Mouse (Mus musculus) neural tube, embryonic 10.5 days (tissue): ENCODE results near the gene Fap.

ENCODE experiments used
- DNase-seq: peaks from one replicate; pipeline ENCODE4 v3.0.0-alpha.2; 2017; ENCODE audit warnings: low spot score; ENCODE audit errors: extremely low spot score

Gene Fap

GRCm38 (mm10) chr2:62531065-62531464 is 42.8 kb downstream of the Fap start:
- no peak for DNase-seq

GRCm38 (mm10) chr2:62526399-62526798 is 47.5 kb downstream of the Fap start:
- DNase-seq = no peak

- DNase-seq = no peak
These were observed 56.1 kb downstream of the Fap start for GRCm38 (mm10) chr2:62517790-62518189.

- DNase-seq = no peak
These were observed 59.4 kb downstream of the Fap start for GRCm38 (mm10) chr2:62514477-62514876.

- no peak for DNase-seq
These were observed 60.4 kb downstream of the Fap start for GRCm38 (mm10) chr2:62513477-62513876.

GRCm38 (mm10) chr2:62507130-62507529 is 66.7 kb downstream of the Fap start:
- no peak for DNase-seq

- no peak for DNase-seq
These were observed 67.4 kb downstream of the Fap start for GRCm38 (mm10) chr2:62506441-62506840.

GRCm38 (mm10) chr2:62504269-62504796 is 69.5 kb downstream of the Fap start:
- no peak for DNase-seq

GRCm38 (mm10) chr2:62503326-62503725 is 70.5 kb downstream of the Fap start:
- DNase-seq = no peak

GRCm38 (mm10) chr2:62502516-62502915 is 71.4 kb downstream of the Fap start:
- DNase-seq = no peak

GRCm38 (mm10) chr2:62498821-62499220 is 75.1 kb downstream of the Fap start:
- DNase-seq = no peak

- DNase-seq = no peak
These were observed 75.8 kb downstream of the Fap start for GRCm38 (mm10) chr2:62498086-62498485.

- no peak for DNase-seq
These were observed 76.4 kb downstream of the Fap start for GRCm38 (mm10) chr2:62497333-62498002.

GRCm38 (mm10) chr2:62495407-62495806 is 78.5 kb downstream of the Fap start:
- DNase-seq = no peak

GRCm38 (mm10) chr2:62489832-62490231 is 84.0 kb downstream of the Fap start:
- DNase-seq = no peak

GRCm38 (mm10) chr2:62484906-62485305 is 89.0 kb downstream of the Fap start:
- no peak for DNase-seq

GRCm38 (mm10) chr2:62483550-62483949 is 90.3 kb downstream of the Fap start, which contains the start of gene Gcg:
Gcg (minus strand) TSS chr2:62483650.
- DNase-seq = no peak

GRCm38 (mm10) chr2:62480285-62481198 is 93.3 kb downstream of the Fap start:
- no peak for DNase-seq

- DNase-seq = no peak
These were observed 104.3 kb downstream of the Fap start for GRCm38 (mm10) chr2:62469551-62469950.

GRCm38 (mm10) chr2:62463287-62463686 is 110.6 kb downstream of the Fap start:
- DNase-seq = no peak

GRCm38 (mm10) chr2:62462174-62462573 is 111.7 kb downstream of the Fap start:
- DNase-seq = no peak

GRCm38 (mm10) chr2:62460815-62461450 is 112.9 kb downstream of the Fap start:
- DNase-seq = no peak
